Mouse (Mus musculus): ENCODE measurements around the gene Rps5. TPM values are rescaled to one million over a fixed set of nuclear protein-coding genes. Genes with fewer than 3 reads are reported as not detected.
"Not testable (repeated sequence)": the region's sequence is repeated elsewhere in the genome, so short reads cannot be mapped to it uniquely, and the experiment has no call there.

Gene Rps5
- polyA plus RNA-seq (2011; ENCODE audit: insufficient read depth, insufficient read length, low replicate concordance, missing spikeins) = 895 and 1,171 TPM in 2 replicates

GRCm38 (mm10) chr7:12921705-12922465 lies at the start of gene Rps5:
TSS of gene Rps5 (plus strand) at chr7:12922290.
- Histone ChIP-seq H3K4me3 (replicated peaks; ENCODE audit: control insufficient read depth, low read depth, low read length) (peak within 1 kb of the TSS; percentile 95), H3K4me1 (ENCODE audit: control insufficient read depth, insufficient read depth, low read length) (no peaks in the 10 kb centered on the region; the same call in 1 of the 2 replicates), H3K27ac (ENCODE audit: control insufficient read depth, insufficient read depth, low read depth, low read length, poor library complexity) (peak within 1 kb of the TSS; percentile 85)
- whole genome bisulfite sequencing = under 1% methylated on average over 55 of the region's 55 CpGs
- TF ChIP-seq POLR2A (IDR thresholded peaks at IDR 0.05; ENCODE audit: borderline replicate concordance, control insufficient read depth, low read depth, low read length) (peak; percentile 84), CTCF (IDR thresholded peaks at IDR 0.05; ENCODE audit: control insufficient read depth, insufficient read depth, low read length) (peak; percentile 82)

GRCm38 (mm10) chr7:12874301-12874700 lies 47.8 kb upstream of the Rps5 start:
- TF ChIP-seq CTCF (IDR thresholded peaks at IDR 0.05; ENCODE audit: control insufficient read depth, insufficient read depth, low read length) = no peak
- TF ChIP-seq POLR2A (IDR thresholded peaks at IDR 0.05; ENCODE audit: borderline replicate concordance, control insufficient read depth, low read depth, low read length) = no peak
- H3K4me1 ChIP-seq (ENCODE audit: control insufficient read depth, insufficient read depth, low read length) = no peaks in the 10 kb centered on the region
- no peak overlapping the region for H3K4me3 ChIP-seq (replicated peaks; ENCODE audit: control insufficient read depth, low read depth, low read length)
- WGBS = 10% methylated on average over 3 of the region's 3 CpGs
- H3K27ac ChIP-seq (ENCODE audit: control insufficient read depth, insufficient read depth, low read depth, low read length, poor library complexity) = no peak overlapping the region

- TF ChIP-seq POLR2A (IDR thresholded peaks at IDR 0.05; ENCODE audit: borderline replicate concordance, control insufficient read depth, low read depth, low read length) = no peak
- no peak for TF ChIP-seq CTCF (IDR thresholded peaks at IDR 0.05; ENCODE audit: control insufficient read depth, insufficient read depth, low read length)
- Histone ChIP-seq H3K27ac (ENCODE audit: control insufficient read depth, insufficient read depth, low read depth, low read length, poor library complexity) (no peak overlapping the region), H3K4me1 (ENCODE audit: control insufficient read depth, insufficient read depth, low read length) (peaks cover 1% of the 10 kb centered on the region; the same call in 1 of the 2 replicates), H3K4me3 (replicated peaks; ENCODE audit: control insufficient read depth, low read depth, low read length) (no peak overlapping the region)
These were observed 42.1 kb upstream of the Rps5 start for GRCm38 (mm10) chr7:12880036-12880435.

GRCm38 (mm10) chr7:12880497-12880896 lies 41.6 kb upstream of the Rps5 start:
- H3K4me1 ChIP-seq (ENCODE audit: control insufficient read depth, insufficient read depth, low read length); H3K27ac ChIP-seq (ENCODE audit: control insufficient read depth, insufficient read depth, low read depth, low read length, poor library complexity): not testable (repeated sequence)
- 35% methylated on average over 8 of the region's 8 CpGs for WGBS
- H3K4me3 ChIP-seq (replicated peaks; ENCODE audit: control insufficient read depth, low read depth, low read length) = peak overlapping the region; percentile 65

- Histone ChIP-seq H3K27ac (ENCODE audit: control insufficient read depth, insufficient read depth, low read depth, low read length, poor library complexity) (no peak within 1 kb of the TSS), H3K4me1 (ENCODE audit: control insufficient read depth, insufficient read depth, low read length) (peaks cover 1% of the 10 kb centered on the region; the same call in 1 of the 2 replicates), H3K4me3 (replicated peaks; ENCODE audit: control insufficient read depth, low read depth, low read length) (peak within 1 kb of the TSS; percentile 88)
- peak; percentile 56; the same call in 1 of the 2 replicates for TF ChIP-seq POLR2A (IDR thresholded peaks at IDR 0.05; ENCODE audit: borderline replicate concordance, control insufficient read depth, low read depth, low read length)
- TF ChIP-seq CTCF (IDR thresholded peaks at IDR 0.05; ENCODE audit: control insufficient read depth, insufficient read depth, low read length) = no peak
- under 1% methylated on average over 35 of the region's 35 CpGs for WGBS
These were observed 41.0 kb upstream of the Rps5 start, which contains the start of gene Zfp128 for GRCm38 (mm10) chr7:12880911-12881660. TSS of gene Zfp128 (plus strand) at chr7:12881177.

GRCm38 (mm10) chr7:12886563-12887266 lies 35.4 kb upstream of the Rps5 start:
- WGBS = 70% methylated on average over 12 of the region's 12 CpGs
- TF ChIP-seq CTCF (IDR thresholded peaks at IDR 0.05; ENCODE audit: control insufficient read depth, insufficient read depth, low read length) (no peak), POLR2A (IDR thresholded peaks at IDR 0.05; ENCODE audit: borderline replicate concordance, control insufficient read depth, low read depth, low read length) (no peak)
- no peak overlapping the region for H3K27ac ChIP-seq (ENCODE audit: control insufficient read depth, insufficient read depth, low read depth, low read length, poor library complexity)
- H3K4me3 ChIP-seq (replicated peaks; ENCODE audit: control insufficient read depth, low read depth, low read length) = no peak overlapping the region
- no peaks in the 10 kb centered on the region; the same call in 1 of the 2 replicates for H3K4me1 ChIP-seq (ENCODE audit: control insufficient read depth, insufficient read depth, low read length)

GRCm38 (mm10) chr7:12887585-12887984 lies 34.5 kb upstream of the Rps5 start:
- WGBS = 54% methylated on average over 5 of the region's 5 CpGs
- Histone ChIP-seq H3K4me1 (ENCODE audit: control insufficient read depth, insufficient read depth, low read length) (no peaks in the 10 kb centered on the region; the same call in 1 of the 2 replicates), H3K4me3 (replicated peaks; ENCODE audit: control insufficient read depth, low read depth, low read length) (no peak overlapping the region), H3K27ac (ENCODE audit: control insufficient read depth, insufficient read depth, low read depth, low read length, poor library complexity) (no peak overlapping the region)
- TF ChIP-seq CTCF (IDR thresholded peaks at IDR 0.05; ENCODE audit: control insufficient read depth, insufficient read depth, low read length) = no peak
- no peak for TF ChIP-seq POLR2A (IDR thresholded peaks at IDR 0.05; ENCODE audit: borderline replicate concordance, control insufficient read depth, low read depth, low read length)

- 80% methylated on average over 14 of the region's 14 CpGs for WGBS
- no peak for TF ChIP-seq POLR2A (IDR thresholded peaks at IDR 0.05; ENCODE audit: borderline replicate concordance, control insufficient read depth, low read depth, low read length)
- no peak for TF ChIP-seq CTCF (IDR thresholded peaks at IDR 0.05; ENCODE audit: control insufficient read depth, insufficient read depth, low read length)
- Histone ChIP-seq H3K4me3 (replicated peaks; ENCODE audit: control insufficient read depth, low read depth, low read length) (no peak overlapping the region), H3K27ac (ENCODE audit: control insufficient read depth, insufficient read depth, low read depth, low read length, poor library complexity) (no peak overlapping the region), H3K4me1 (ENCODE audit: control insufficient read depth, insufficient read depth, low read length) (no peaks in the 10 kb centered on the region; the same call in 1 of the 2 replicates)
These were observed 31.2 kb upstream of the Rps5 start for GRCm38 (mm10) chr7:12890928-12891327.

Data from bone marrow, adult 2 months (tissue).